Mouse (Mus musculus): ENCODE measurements around the gene Rab11fip4. TPM values are rescaled to one million over a fixed set of nuclear protein-coding genes. Genes with fewer than 3 reads are reported as not detected.
"Not testable (repeated sequence)": the region's sequence is repeated elsewhere in the genome, so short reads cannot be mapped to it uniquely, and the experiment has no call there.

Rab11fip4 gene
- polyA plus RNA-seq, 1 experiment from 2014 or later: 24.0 TPM

DNA sequence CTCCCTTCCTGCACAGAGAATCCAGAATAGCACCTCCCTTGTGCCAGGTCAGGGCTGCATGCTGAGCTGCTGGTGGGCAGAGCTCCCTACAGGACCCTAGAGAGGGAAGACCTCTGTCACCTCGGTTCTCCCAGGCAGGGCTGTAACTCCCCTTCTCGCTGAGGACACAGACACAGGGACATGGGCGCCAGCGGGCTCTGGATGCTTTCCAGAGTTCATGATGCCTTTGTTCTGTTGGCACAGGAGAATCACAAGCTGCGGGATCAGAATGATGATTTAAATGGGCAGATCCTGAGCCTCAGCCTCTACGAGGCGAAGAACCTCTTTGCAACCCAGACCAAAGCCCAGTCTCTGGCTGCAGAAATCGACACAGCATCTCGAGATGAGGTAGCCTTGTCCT is 100.5 kb downstream of the Rab11fip4 start:
- peaks cover 70% of the 10 kb centered on the region for H3K36me3 ChIP-seq (replicated peaks; ENCODE audit: control insufficient read depth, insufficient read depth)
- no peak overlapping the region for H3K27ac ChIP-seq
- H3K4me1 ChIP-seq (replicated peaks; ENCODE audit: control insufficient read depth, insufficient read depth, low read length): peaks cover 2% of the 10 kb centered on the region; the same call in 1 of the 2 replicates
- no peak overlapping the region for H3K4me2 ChIP-seq (replicated peaks)
- ATAC-seq (ENCODE audit: low FRiP score) (no peak), DNase-seq (ENCODE audit: low spot score) (no peak)
- H3K27me3 ChIP-seq (ENCODE audit: control insufficient read depth, insufficient read depth, low read length): no peaks in the 10 kb centered on the region
- 77% methylated on average over 9 of the region's 9 CpGs for WGBS
- H3K4me3 ChIP-seq (replicated peaks; ENCODE audit: low read length): no peak overlapping the region
- H3K9ac ChIP-seq: no peak overlapping the region
- H3K9me3 ChIP-seq (ENCODE audit: control insufficient read depth, low read length): no peaks in the 10 kb centered on the region

DNA sequence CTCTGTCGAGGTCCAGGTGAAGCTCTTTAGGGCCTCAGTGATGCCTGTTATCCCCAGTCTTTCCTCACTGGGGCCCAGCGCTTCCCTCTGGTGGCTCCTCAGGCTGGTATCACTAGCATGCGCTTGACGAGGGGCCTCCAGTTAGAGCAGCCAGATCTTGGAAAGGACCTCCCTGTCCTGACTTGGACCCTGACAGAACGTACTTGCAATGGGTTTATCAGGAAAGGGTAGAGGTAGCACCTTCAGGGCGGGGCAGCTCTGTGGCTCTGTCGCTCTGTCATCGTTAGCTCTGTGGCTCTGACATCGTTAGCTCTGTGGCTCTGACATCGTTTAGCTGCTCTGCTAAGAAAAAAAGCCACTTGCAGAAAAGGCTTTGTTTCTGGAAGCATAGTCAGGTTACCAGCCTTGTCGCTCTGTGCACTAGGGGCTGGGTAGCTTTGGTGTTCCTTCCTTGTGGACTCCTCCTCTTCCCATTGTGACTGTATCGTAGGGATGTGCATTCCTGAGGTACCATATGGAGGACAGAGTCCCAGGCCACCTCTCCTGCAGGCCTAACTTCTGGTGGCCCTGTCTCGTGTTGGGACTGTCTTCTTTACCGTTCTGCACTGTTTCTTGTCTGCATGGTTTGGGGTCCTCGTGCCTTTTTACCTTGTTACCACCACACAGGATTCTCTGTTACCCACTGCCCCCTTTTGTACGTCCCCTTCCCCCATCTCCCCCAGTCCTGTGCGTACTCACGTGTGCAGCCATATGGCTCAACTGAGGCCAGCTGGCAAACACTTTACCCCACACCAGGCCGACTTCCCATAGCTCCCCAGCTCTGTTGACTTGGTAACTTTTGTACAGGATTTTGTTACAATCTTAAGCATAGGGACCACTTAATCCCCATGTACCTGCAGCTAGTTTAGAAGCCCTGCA is 105.6 kb downstream of the Rab11fip4 start:
- DNase-seq (ENCODE audit: low spot score): no peak

DNA sequence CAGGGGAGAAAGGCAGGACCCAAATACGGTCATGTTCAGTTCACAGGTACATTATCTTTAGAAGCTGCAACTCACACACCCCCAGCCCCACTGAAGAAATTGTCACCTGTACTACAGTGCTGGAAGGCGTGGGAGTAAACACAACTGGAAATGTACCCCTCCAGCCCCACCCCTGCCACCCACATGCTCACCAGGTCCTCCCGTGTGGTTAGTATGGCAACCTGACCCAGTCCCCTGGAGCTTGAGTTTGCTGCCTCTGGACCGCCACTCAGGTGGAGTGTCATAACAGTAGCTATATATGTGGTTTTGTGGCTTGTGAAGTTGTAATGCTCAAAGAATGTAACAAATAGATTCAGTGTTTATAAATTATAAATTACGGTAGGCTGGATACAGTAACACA is 107.1 kb downstream of the Rab11fip4 start:
- Histone ChIP-seq H3K36me3 (replicated peaks; ENCODE audit: control insufficient read depth, insufficient read depth) (peaks cover 35% of the 10 kb centered on the region), H3K4me1 (replicated peaks; ENCODE audit: control insufficient read depth, insufficient read depth, low read length) (peaks cover 34% of the 10 kb centered on the region), H3K4me2 (replicated peaks) (no peak overlapping the region), H3K9me3 (ENCODE audit: control insufficient read depth, low read length) (no peaks in the 10 kb centered on the region), H3K4me3 (replicated peaks; ENCODE audit: low read length) (no peak overlapping the region), H3K27me3 (ENCODE audit: control insufficient read depth, insufficient read depth, low read length) (no peaks in the 10 kb centered on the region), H3K27ac (no peak overlapping the region), H3K9ac (no peak overlapping the region)
- DNase-seq (ENCODE audit: low spot score) (no peak), ATAC-seq (ENCODE audit: low FRiP score) (no peak)
- WGBS: 82% methylated on average over 5 of the region's 5 CpGs

More for the DNA sequence above, 105.6 kb downstream of the Rab11fip4 start:
- H3K27me3 ChIP-seq (ENCODE audit: control insufficient read depth, insufficient read depth, low read length): no peaks in the 10 kb centered on the region
- WGBS: 59% methylated on average over 19 of the region's 19 CpGs
- no peak overlapping the region for H3K4me2 ChIP-seq (replicated peaks)
- no peak overlapping the region for H3K4me3 ChIP-seq (replicated peaks; ENCODE audit: low read length)
- H3K9me3 ChIP-seq (ENCODE audit: control insufficient read depth, low read length): no peaks in the 10 kb centered on the region
- H3K9ac ChIP-seq: no peak overlapping the region
- ATAC-seq (ENCODE audit: low FRiP score): 0 out of 2 replicates have a peak, but pooled peaks have one; percentile 55
- H3K36me3 ChIP-seq (replicated peaks; ENCODE audit: control insufficient read depth, insufficient read depth): peaks cover 49% of the 10 kb centered on the region
- peak overlapping the region; percentile 64 for H3K27ac ChIP-seq
- peaks cover 20% of the 10 kb centered on the region for H3K4me1 ChIP-seq (replicated peaks; ENCODE audit: control insufficient read depth, insufficient read depth, low read length)

- peaks cover 30% of the 10 kb centered on the region for H3K36me3 ChIP-seq (replicated peaks; ENCODE audit: control insufficient read depth, insufficient read depth)
These were observed 107.5 kb downstream of the Rab11fip4 start for GRCm38 (mm10) chr11:79698542-79698941.

GRCm38 (mm10) chr11:79701466-79701865 is 110.5 kb downstream of the Rab11fip4 start:
- Histone ChIP-seq H3K9me3 (ENCODE audit: control insufficient read depth, low read length) (no peaks in the 10 kb centered on the region), H3K4me3 (replicated peaks; ENCODE audit: low read length) (no peak overlapping the region), H3K4me2 (replicated peaks) (peak overlapping the region; percentile 61), H3K4me1 (replicated peaks; ENCODE audit: control insufficient read depth, insufficient read depth, low read length) (peaks cover 33% of the 10 kb centered on the region), H3K27me3 (ENCODE audit: control insufficient read depth, insufficient read depth, low read length) (no peaks in the 10 kb centered on the region), H3K9ac (peak overlapping the region; percentile 90), H3K27ac (peak overlapping the region; percentile 76; the same call in 1 of the 2 replicates), H3K36me3 (replicated peaks; ENCODE audit: control insufficient read depth, insufficient read depth) (peaks cover 8% of the 10 kb centered on the region; the same call in 1 of the 2 replicates)
- DNase-seq (ENCODE audit: low spot score): no peak
- 85% methylated on average over 7 of the region's 7 CpGs for WGBS
- ATAC-seq (ENCODE audit: low FRiP score): no peak

More at GRCm38 (mm10) chr11:79698542-79698941, 107.5 kb downstream of the Rab11fip4 start:
- H3K27ac ChIP-seq; H3K4me2 ChIP-seq (replicated peaks); DNase-seq (ENCODE audit: low spot score); H3K9ac ChIP-seq; H3K27me3 ChIP-seq (ENCODE audit: control insufficient read depth, insufficient read depth, low read length); H3K4me3 ChIP-seq (replicated peaks; ENCODE audit: low read length); H3K9me3 ChIP-seq (ENCODE audit: control insufficient read depth, low read length); ATAC-seq (ENCODE audit: low FRiP score): not testable (repeated sequence)
- WGBS: 100% methylated on average over 3 of the region's 4 CpGs
- peaks cover 35% of the 10 kb centered on the region for H3K4me1 ChIP-seq (replicated peaks; ENCODE audit: control insufficient read depth, insufficient read depth, low read length)

GRCm38 (mm10) chr11:79702092-79702491 is 111.1 kb downstream of the Rab11fip4 start:
- Histone ChIP-seq H3K4me2 (replicated peaks) (peak overlapping the region; percentile 61), H3K9ac (peak overlapping the region; percentile 90), H3K9me3 (ENCODE audit: control insufficient read depth, low read length) (no peaks in the 10 kb centered on the region), H3K27me3 (ENCODE audit: control insufficient read depth, insufficient read depth, low read length) (no peaks in the 10 kb centered on the region), H3K36me3 (replicated peaks; ENCODE audit: control insufficient read depth, insufficient read depth) (peaks cover 8% of the 10 kb centered on the region; the same call in 1 of the 2 replicates), H3K4me1 (replicated peaks; ENCODE audit: control insufficient read depth, insufficient read depth, low read length) (peaks cover 27% of the 10 kb centered on the region), H3K27ac (peak overlapping the region; percentile 76), H3K4me3 (replicated peaks; ENCODE audit: low read length) (no peak overlapping the region)
- ATAC-seq (ENCODE audit: low FRiP score): no peak
- DNase-seq (ENCODE audit: low spot score): peak; percentile 35
- WGBS: 39% methylated on average over 6 of the region's 6 CpGs

DNA sequence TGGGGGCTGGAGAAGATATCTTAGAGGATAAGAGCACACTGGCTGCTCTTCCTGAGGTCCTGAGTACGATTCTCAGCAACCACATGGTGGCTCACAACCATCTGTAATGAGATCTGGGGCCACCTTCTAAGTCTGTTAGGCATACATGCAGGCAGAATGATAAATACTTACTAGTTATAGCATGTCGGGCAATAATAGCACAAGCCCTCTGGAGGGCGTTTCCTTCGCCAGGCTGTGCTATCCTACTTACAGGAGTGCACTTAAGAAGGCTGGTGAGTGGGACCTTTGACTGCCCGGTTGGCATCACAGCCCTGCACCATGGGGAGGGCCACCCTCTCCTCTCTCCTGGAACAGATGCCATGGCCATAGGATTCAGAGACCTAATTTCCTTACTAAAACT is 112.4 kb downstream of the Rab11fip4 start:
- 1% methylated on average over 5 of the region's 5 CpGs for WGBS
- Histone ChIP-seq H3K9ac (peak overlapping the region; percentile 90), H3K27me3 (ENCODE audit: control insufficient read depth, insufficient read depth, low read length) (no peaks in the 10 kb centered on the region), H3K4me1 (replicated peaks; ENCODE audit: control insufficient read depth, insufficient read depth, low read length) (peaks cover 20% of the 10 kb centered on the region), H3K9me3 (ENCODE audit: control insufficient read depth, low read length) (no peaks in the 10 kb centered on the region), H3K4me3 (replicated peaks; ENCODE audit: low read length) (peak overlapping the region; percentile 65), H3K36me3 (replicated peaks; ENCODE audit: control insufficient read depth, insufficient read depth) (peaks cover 8% of the 10 kb centered on the region; the same call in 1 of the 2 replicates), H3K27ac (peak overlapping the region; percentile 99), H3K4me2 (replicated peaks) (peak overlapping the region; percentile 61)
- peak; percentile 7; the same call in 1 of the 2 replicates for ATAC-seq (ENCODE audit: low FRiP score)
- peak; percentile 63 for DNase-seq (ENCODE audit: low spot score)

- under 1% methylated on average over 27 of the region's 27 CpGs for WGBS
These were observed 112.9 kb downstream of the Rab11fip4 start for GRCm38 (mm10) chr11:79703885-79704291.

More at GRCm38 (mm10) chr11:79703885-79704291, 112.9 kb downstream of the Rab11fip4 start:
- peak overlapping the region; percentile 99 for H3K27ac ChIP-seq
- peak; percentile 74 for DNase-seq (ENCODE audit: low spot score)
- H3K4me3 ChIP-seq (replicated peaks; ENCODE audit: low read length): peak overlapping the region; percentile 65
- H3K36me3 ChIP-seq (replicated peaks; ENCODE audit: control insufficient read depth, insufficient read depth): peaks cover 8% of the 10 kb centered on the region; the same call in 1 of the 2 replicates
- H3K27me3 ChIP-seq (ENCODE audit: control insufficient read depth, insufficient read depth, low read length): no peaks in the 10 kb centered on the region
- H3K9ac ChIP-seq: peak overlapping the region; percentile 90
- ATAC-seq (ENCODE audit: low FRiP score): peak; percentile 62
- no peaks in the 10 kb centered on the region for H3K9me3 ChIP-seq (ENCODE audit: control insufficient read depth, low read length)
- peaks cover 20% of the 10 kb centered on the region for H3K4me1 ChIP-seq (replicated peaks; ENCODE audit: control insufficient read depth, insufficient read depth, low read length)
- peak overlapping the region; percentile 61 for H3K4me2 ChIP-seq (replicated peaks)

Data from hindbrain, embryonic 14.5 days (tissue).